Mouse (Mus musculus): ENCODE results near the gene Faf2.

DNA sequence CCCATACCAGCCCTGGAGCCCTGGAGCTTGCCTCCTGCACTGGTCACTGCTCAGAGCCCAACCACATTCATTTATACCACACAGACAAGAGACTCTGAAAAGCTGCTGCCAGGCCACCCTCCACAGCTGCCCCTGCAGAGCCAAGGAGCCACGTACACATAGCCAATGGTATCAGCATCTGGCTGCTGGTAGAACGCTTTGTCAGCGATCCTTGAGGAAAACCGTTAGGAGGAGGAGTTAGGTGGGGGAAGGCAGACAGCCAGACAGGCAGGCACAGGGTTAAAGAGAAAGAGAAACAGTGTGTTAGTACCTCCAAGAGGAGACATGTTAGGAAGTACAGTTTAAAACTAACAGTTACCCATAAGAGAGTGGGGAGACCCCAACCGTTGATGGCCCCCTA, 24.7 kb upstream of the Faf2 start:
- TF ChIP-seq CTCF (IDR thresholded peaks at IDR 0.05; ENCODE audit: low read depth) (no peak), EP300 (IDR thresholded peaks at IDR 0.05; ENCODE audit: low read depth) (no peak)

Data from liver, embryonic 14.5 days (tissue).